Mouse (Mus musculus) heart, postnatal 0 days (tissue): ENCODE results near the gene Rhcg.

ENCODE experiments used
- CTCF ChIP-seq: IDR thresholded peaks from 2 replicates; pipeline ENCODE4 v1.5.1; 2016; ENCODE audit warnings: antibody characterized with exemption, control low read depth, low read depth
- EP300 ChIP-seq: IDR thresholded peaks from 2 replicates; pipeline ENCODE4 v1.6.1; 2016; ENCODE audit warnings: antibody characterized with exemption, low read depth

- TF ChIP-seq CTCF (no peak), EP300 (no peak)
Measured at GRCm38 (mm10) chr7:79631773-79632348, 14.4 kb upstream of the Rhcg start.
